Mouse (Mus musculus): ENCODE measurements at regions not wholly inside any gene's neighbourhood (a gene's known extent, or its start where the extent isn't known, plus 50 kb on each side); places are given as distances from the start of the nearest gene placed in this dataset.

DNA sequence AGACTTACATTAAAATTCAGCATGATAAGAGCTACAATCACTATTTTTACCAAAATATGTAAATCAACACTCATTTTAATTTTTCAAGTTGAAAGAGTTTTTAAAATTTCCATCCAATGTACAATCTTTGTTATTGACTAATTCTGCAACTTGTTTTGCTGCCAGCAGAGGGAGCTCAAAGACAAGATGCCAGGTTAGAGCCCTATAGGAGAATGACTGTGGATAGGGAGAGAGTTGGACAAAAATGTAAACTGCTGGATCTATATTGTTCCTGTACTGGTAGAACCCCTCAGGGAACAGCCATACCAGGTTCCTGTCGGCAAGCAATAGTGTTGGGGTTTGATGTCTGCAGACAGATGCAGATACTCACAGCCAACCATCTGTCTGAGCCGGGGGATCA is 288.8 kb upstream of the 4930550L24Rik start:
- 0 out of 2 replicates have a peak, but pooled peaks have one; percentile 29 for ATAC-seq (replicated peaks; ENCODE audit: poor library complexity)
